Mouse (Mus musculus) brain, embryonic 14.5 days (tissue): ENCODE data around the gene Padi4. TPM values are rescaled to one million over a fixed set of nuclear protein-coding genes. Genes with fewer than 3 reads are reported as not detected.

Source experiments
- DNase-seq: peaks from one replicate; pipeline ENCODE4 v3.0.0-alpha.2; 2011; ENCODE audit warnings: low read depth
- CTCF ChIP-seq: fragments of 200-500 bp; IDR thresholded peaks from 2 replicates; pipeline ENCODE4 v1.5.1; 2012; ENCODE audit warnings: inconsistent platforms, mild to moderate bottlenecking, moderate library complexity, borderline replicate concordance; ENCODE audit not compliant: insufficient read depth, insufficient read length; ENCODE audit errors: extremely low read depth
- POLR2A ChIP-seq: fragments of 200-500 bp; IDR thresholded peaks from 2 replicates; pipeline ENCODE4 v1.6.1; 2012; ENCODE audit warnings: mild to moderate bottlenecking, inconsistent platforms, borderline replicate concordance; ENCODE audit not compliant: poor library complexity, insufficient read depth, insufficient read length, severe bottlenecking; ENCODE audit errors: extremely low read depth
- polyA plus RNA-seq: library from polyadenylated mRNA; depleted of rRNA; stranded (reverse); fragments of >200 nt; gene quantifications from 2 replicates; pipeline ENCODE4 v1.2.3, GENCODE M21; 2012; rRNA removed

Gene Padi4
- polyA plus RNA-seq, result 0.11 and 0.14 TPM in 2 replicates

DNA sequence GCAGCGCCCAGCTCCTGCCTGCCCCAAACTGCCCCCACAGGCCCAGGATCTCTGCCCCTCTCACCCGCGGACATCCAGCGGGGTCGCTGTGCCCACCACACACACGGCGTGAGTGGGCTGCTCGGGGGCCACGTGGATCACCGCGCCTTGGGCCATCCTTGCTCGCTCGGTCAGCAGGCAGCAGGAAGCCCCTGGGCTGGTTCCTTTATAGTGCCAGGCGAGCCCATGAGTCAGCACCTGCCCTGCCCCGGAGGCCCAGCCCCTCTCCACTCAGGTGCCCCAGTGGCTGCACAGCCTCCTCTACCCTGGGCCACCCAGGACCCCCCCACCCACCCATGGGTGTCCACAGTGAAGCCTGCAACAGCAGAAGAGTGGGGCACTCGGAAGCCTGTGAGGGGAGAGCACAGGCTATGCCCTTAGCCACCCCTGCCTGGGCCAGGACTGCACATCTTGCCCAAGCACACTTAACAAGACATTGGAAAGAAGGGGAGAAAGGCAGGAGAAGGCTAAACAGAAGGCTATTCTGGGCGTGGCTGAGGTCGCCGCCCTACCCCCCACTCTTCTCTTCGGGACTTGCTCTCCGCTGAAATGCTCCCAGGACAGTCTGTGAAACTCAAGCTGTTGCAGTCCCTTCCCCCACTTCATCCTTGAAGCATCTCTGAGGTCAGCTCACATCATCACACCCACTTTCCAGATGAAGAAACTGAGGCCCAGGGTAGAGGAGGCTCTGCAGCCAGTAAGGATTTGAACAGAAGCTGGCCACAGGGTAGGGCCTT lies at the start of gene Padi4:
Gene Padi4, minus strand, starts transcription at position 212 of the 776 bp plus-strand sequence.
- no peak for TF ChIP-seq POLR2A
- no peak for TF ChIP-seq CTCF

DNA sequence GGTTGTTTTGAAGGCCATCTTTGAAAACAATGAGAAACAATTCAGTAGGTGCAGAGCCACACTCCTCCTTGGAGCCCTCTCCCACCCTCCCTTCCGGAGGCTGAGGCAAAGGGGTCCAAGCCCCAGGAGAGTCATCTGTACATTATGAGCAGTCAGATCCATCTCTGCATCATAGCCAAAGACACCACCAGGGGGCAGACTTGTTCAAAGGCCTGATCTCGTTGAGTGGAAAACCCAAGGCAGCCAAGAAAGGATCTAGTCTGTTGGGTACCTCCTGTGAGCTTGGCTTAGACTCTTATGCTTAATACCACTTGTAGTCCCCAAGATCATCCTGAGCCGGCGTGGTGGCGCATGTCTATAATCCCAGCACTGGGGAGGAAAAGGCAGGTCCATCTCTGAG lies 48.0 kb upstream of the Padi4 start:
- peak; percentile 65 for DNase-seq

More for the DNA sequence above, at the start of gene Padi4:
- DNase-seq, result no peak

GRCm38 (mm10) chr4:140817413-140817812 lies 43.4 kb upstream of the Padi4 start:
- DNase-seq, result no peak
- TF ChIP-seq CTCF (no peak), POLR2A (no peak)

More for the DNA sequence above, 48.0 kb upstream of the Padi4 start:
- TF ChIP-seq POLR2A (no peak), CTCF (peak; percentile 52; the same call in 1 of the 2 replicates)

GRCm38 (mm10) chr4:140815996-140816917 lies 42.2 kb upstream of the Padi4 start:
- no peak for TF ChIP-seq CTCF
- TF ChIP-seq POLR2A, result no peak
- no peak for DNase-seq

DNA sequence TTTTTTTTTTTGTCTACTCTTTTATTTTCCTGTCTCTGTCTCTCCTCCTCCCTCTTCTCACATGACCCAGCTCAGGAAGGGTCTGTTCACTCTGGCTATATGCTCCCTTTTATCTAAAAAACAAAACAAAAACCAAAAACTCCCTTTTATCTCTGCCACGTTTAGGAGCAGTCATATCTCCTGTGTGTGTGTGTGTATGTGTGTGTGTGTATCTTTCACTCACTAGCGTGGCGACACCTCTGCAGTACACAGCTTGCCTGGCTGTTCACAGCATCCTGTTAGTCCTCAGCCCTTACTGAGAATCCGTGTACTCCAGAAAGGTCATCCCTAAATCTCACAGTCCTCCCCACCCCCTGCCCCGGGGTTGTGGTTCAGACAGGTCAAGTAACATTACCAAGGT lies 41.5 kb upstream of the Padi4 start:
- TF ChIP-seq CTCF (no peak), POLR2A (no peak)
- no peak for DNase-seq

GRCm38 (mm10) chr4:140814241-140815225 lies 40.5 kb upstream of the Padi4 start:
- no peak for DNase-seq
- TF ChIP-seq CTCF, result peak; percentile 47
- TF ChIP-seq POLR2A, result no peak

DNA sequence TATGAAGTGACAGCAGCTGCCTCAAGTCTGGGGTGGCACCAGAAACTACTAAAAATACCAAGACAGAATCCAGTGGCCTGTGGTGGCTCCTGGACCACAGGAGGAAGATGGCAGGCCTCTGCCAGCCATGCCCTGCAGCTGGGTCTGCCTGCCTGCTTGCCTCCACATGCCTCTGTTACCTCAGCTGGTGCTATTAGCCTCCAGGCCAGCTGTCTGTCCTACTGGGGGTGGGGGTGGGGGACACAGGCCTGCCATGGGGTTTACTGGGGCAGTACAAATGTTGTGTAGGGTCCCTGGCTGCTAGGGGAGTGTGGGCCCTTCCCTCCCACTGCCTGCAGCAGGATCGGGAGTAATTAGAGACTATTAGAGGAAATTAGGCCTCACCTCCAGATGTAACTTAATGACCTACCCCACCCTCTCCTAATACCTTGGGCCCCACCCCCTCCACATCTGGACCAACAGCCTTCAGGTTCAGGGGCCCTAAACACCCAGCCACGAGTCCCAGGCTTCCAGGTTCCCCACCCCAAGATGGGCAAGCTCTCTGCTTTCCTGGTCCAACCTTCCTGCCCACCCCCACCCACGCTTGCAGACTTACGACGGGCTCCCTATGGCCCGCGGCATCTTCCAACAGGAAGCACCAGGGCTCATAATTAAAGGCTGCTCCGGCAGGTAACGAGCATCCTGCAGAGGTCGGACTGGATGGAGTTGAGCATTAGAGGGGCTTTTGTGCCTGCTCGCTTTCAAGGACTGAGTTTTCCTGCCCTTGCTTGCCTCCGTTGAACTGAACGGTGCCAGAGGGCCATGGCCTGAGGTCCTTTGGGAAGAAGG lies 39.5 kb upstream of the Padi4 start:
- TF ChIP-seq POLR2A (no peak), CTCF (no peak)
- no peak for DNase-seq

- DNase-seq, result peak; percentile 78
- no peak for TF ChIP-seq CTCF
- TF ChIP-seq POLR2A, result no peak
These were observed 38.6 kb upstream of the Padi4 start for GRCm38 (mm10) chr4:140812609-140813008.

GRCm38 (mm10) chr4:140812191-140812590 lies 38.2 kb upstream of the Padi4 start:
- no peak for DNase-seq
- no peak for TF ChIP-seq POLR2A
- TF ChIP-seq CTCF, result no peak

- TF ChIP-seq POLR2A (no peak), CTCF (no peak)
- DNase-seq, result no peak
These were observed 36.6 kb upstream of the Padi4 start, which contains the start of gene Padi3 for GRCm38 (mm10) chr4:140810458-140811260. Gene Padi3, minus strand, starts transcription at chr4:140810648.
